Mouse (Mus musculus) CD8-positive naive resting alpha-beta T cell, adult 2 months (primary cell): ENCODE results near the gene Btg2.

Experiments used
- DNase-seq, 2 experiments: peaks; one replicate each; pipeline ENCODE4 v3.0.0; 2022; ENCODE audit warnings: low read depth in 2 of 2, low spot score in 2 of 2

The Btg2 gene

GRCm38 (mm10) chr1:134059739-134060695 is 18.9 kb downstream of the Btg2 start:
- DNase-seq = peak in 1 of 2 experiments; percentile 57

- peak in 1 of 2 experiments; percentile 33 for DNase-seq
Observed at GRCm38 (mm10) chr1:134058870-134059269, 20.1 kb downstream of the Btg2 start.

GRCm38 (mm10) chr1:134057736-134058135 is 21.2 kb downstream of the Btg2 start:
- DNase-seq = no peak

GRCm38 (mm10) chr1:134056285-134056684 is 22.6 kb downstream of the Btg2 start:
- DNase-seq = no peak

GRCm38 (mm10) chr1:134055666-134056245 is 23.2 kb downstream of the Btg2 start:
- DNase-seq = no peak

- DNase-seq = no peak
Observed at GRCm38 (mm10) chr1:134055058-134055457, 23.9 kb downstream of the Btg2 start.

- peak; percentile 82 to 86 for DNase-seq
Observed at GRCm38 (mm10) chr1:134053207-134053606, 25.7 kb downstream of the Btg2 start.

GRCm38 (mm10) chr1:134049542-134049941 is 29.4 kb downstream of the Btg2 start:
- DNase-seq = no peak

- peak; percentile 59 to 73 for DNase-seq
Observed at GRCm38 (mm10) chr1:134048759-134049158, 30.2 kb downstream of the Btg2 start.

GRCm38 (mm10) chr1:134047431-134047830 is 31.5 kb downstream of the Btg2 start:
- DNase-seq = no peak

GRCm38 (mm10) chr1:134046387-134046786 is 32.5 kb downstream of the Btg2 start:
- DNase-seq = no peak

GRCm38 (mm10) chr1:134045971-134046370 is 32.9 kb downstream of the Btg2 start:
- DNase-seq = peak in 1 of 2 experiments; percentile 37

- DNase-seq = no peak
Observed at GRCm38 (mm10) chr1:134044805-134045204, 34.1 kb downstream of the Btg2 start.

GRCm38 (mm10) chr1:134042341-134042740 is 36.6 kb downstream of the Btg2 start:
- DNase-seq = no peak

- no peak for DNase-seq
Observed at GRCm38 (mm10) chr1:134041900-134042299, 37.0 kb downstream of the Btg2 start.

- no peak for DNase-seq
Observed at GRCm38 (mm10) chr1:134039361-134039760, 39.6 kb downstream of the Btg2 start.

GRCm38 (mm10) chr1:134038336-134038735 is 40.6 kb downstream of the Btg2 start:
- DNase-seq = no peak

GRCm38 (mm10) chr1:134037172-134037571 is 41.7 kb downstream of the Btg2 start, which contains the start of gene Fmod:
Gene Fmod (plus strand): TSS chr1:134037254.
- DNase-seq = no peak

GRCm38 (mm10) chr1:134036492-134036891 is 42.4 kb downstream of the Btg2 start:
- DNase-seq = no peak

- no peak for DNase-seq
Observed at GRCm38 (mm10) chr1:134028161-134028846, 50.6 kb downstream of the Btg2 start.

GRCm38 (mm10) chr1:134026741-134027140 is 52.2 kb downstream of the Btg2 start:
- DNase-seq = no peak

GRCm38 (mm10) chr1:134025975-134026374 is 52.9 kb downstream of the Btg2 start:
- DNase-seq = no peak
